Mouse (Mus musculus) ES-E14 (cell line): ENCODE results near the gene Cog7. TPM values are rescaled to one million over a fixed set of nuclear protein-coding genes. Genes with fewer than 3 reads are reported as not detected.

ENCODE experiments used
- DNase-seq: peaks from one replicate; pipeline ENCODE4 v3.0.0-alpha.2; 2013; ENCODE audit warnings: low read depth, low spot score
- H3K27ac ChIP-seq: 2 replicates; pipeline ENCODE4 v1.5.1; 2012; ENCODE audit warnings: low read depth, mild to moderate bottlenecking, low read length, moderate library complexity, mixed read lengths; ENCODE audit not compliant: poor library complexity, insufficient read depth, severe bottlenecking
- H3K36me3 ChIP-seq: 2 replicates; pipeline ENCODE4 v1.6.1; 2012; ENCODE audit warnings: mild to moderate bottlenecking, low read length, moderate library complexity, mixed read lengths; ENCODE audit not compliant: control insufficient read depth, poor library complexity, insufficient read depth, severe bottlenecking
- H3K4me1 ChIP-seq, 2 experiments: fragments of 150-350 bp in 1 of 2; sonication (generic) in 1 of 2; 2 replicates each; pipeline ENCODE4 v1.6.1; 2012; ENCODE audit warnings: low read length in 2 of 2, mild to moderate bottlenecking in 1 of 2, mixed read lengths in 1 of 2; ENCODE audit not compliant: control insufficient read depth in 2 of 2, insufficient read depth in 2 of 2, poor library complexity in 1 of 2
- H3K4me3 ChIP-seq, 2 experiments: fragments of 150-350 bp in 1 of 2; sonication (generic) in 1 of 2; 2 replicates each; pipeline ENCODE4 v1.5.1; 2012; ENCODE audit warnings: low read length in 2 of 2, low read depth in 1 of 2, mild to moderate bottlenecking in 1 of 2, mixed read lengths in 1 of 2; ENCODE audit not compliant: insufficient read depth in 1 of 2, poor library complexity in 1 of 2, severe bottlenecking in 1 of 2
- H3K9ac ChIP-seq: 2 replicates; pipeline ENCODE4 v1.6.1; 2012; ENCODE audit warnings: low read depth, mild to moderate bottlenecking, low read length, mixed read lengths; ENCODE audit not compliant: poor library complexity, insufficient read depth, severe bottlenecking
- H3K9me3 ChIP-seq: fragments of 150-350 bp; sonication (generic); 2 replicates; pipeline ENCODE4 v1.6.1; 2012; ENCODE audit warnings: low read depth, mild to moderate bottlenecking, low read length; ENCODE audit not compliant: control insufficient read depth, insufficient read depth
- CHD2 ChIP-seq: IDR thresholded peaks from 2 replicates; pipeline ENCODE4 v1.6.1; 2014; ENCODE audit warnings: mild to moderate bottlenecking, low read depth, low read length, inconsistent platforms
- HCFC1 ChIP-seq: IDR thresholded peaks from 2 replicates; pipeline ENCODE4 v1.6.1; 2012; ENCODE audit warnings: low read length, inconsistent platforms, borderline replicate concordance; ENCODE audit not compliant: insufficient read depth
- MAFK ChIP-seq: IDR thresholded peaks from 2 replicates; pipeline ENCODE4 v1.6.1; 2014; ENCODE audit warnings: mild to moderate bottlenecking, low read depth, low read length, inconsistent platforms; ENCODE audit not compliant: insufficient read depth
- ZC3H11A ChIP-seq: IDR thresholded peaks from 2 replicates; pipeline ENCODE4 v1.6.1; 2012; ENCODE audit warnings: low read depth, mild to moderate bottlenecking, inconsistent platforms, low read length, borderline replicate concordance
- ZNF384 ChIP-seq: IDR thresholded peaks from 2 replicates; pipeline ENCODE4 v1.6.1; 2012; ENCODE audit warnings: low read depth, low read length, inconsistent platforms
- in situ Hi-C, 2 experiments: fragments of 600-800 bp; cut with MboI; formaldehyde crosslinking; loops; one replicate each; pipeline ENCODE4 v1.15.1; 2025; ENCODE audit warnings: low sequenced_read_pairs in 2 of 2, inconsistent platforms in 1 of 2; ENCODE audit not compliant: unreplicated experiment in 2 of 2
- total RNA-seq: library from RNA; depleted of rRNA; stranded (reverse); fragments of 300-350 nt; gene quantifications from 2 replicates; pipeline ENCODE4 v1.2.3, GENCODE M21; 2012

Gene Cog7
- total RNA-seq, 1 experiment: 19.9 TPM

GRCm38 (mm10) chr7:121963883-121964398, 17.6 kb downstream of the Cog7 start:
- no peak overlapping the region for H3K4me3 ChIP-seq
- no peak overlapping the region for H3K27ac ChIP-seq
- in situ Hi-C loops: loop anchor here in 1 of 2 experiments (25.0 kb wide), 1 partner anchor 227 kb away; the partner anchor contains the start of gene Scnn1g
- H3K9me3 ChIP-seq: no peaks in the 10 kb centered on the region
- H3K9ac ChIP-seq: no peak overlapping the region
- peaks cover 0 to 2% of the 10 kb centered on the region in 2 experiments; a peak in 2 of 4 replicates for H3K4me1 ChIP-seq
- TF ChIP-seq HCFC1 (no peak), ZC3H11A (peak; percentile 95), CHD2 (no peak), MAFK (no peak), ZNF384 (no peak)
- H3K36me3 ChIP-seq: peaks cover 9% of the 10 kb centered on the region; the same call in 1 of the 2 replicates
- peak; percentile 53 for DNase-seq

GRCm38 (mm10) chr7:121962571-121962959, 18.9 kb downstream of the Cog7 start:
- peak; percentile 45 for DNase-seq
- Histone ChIP-seq H3K9me3 (no peaks in the 10 kb centered on the region), H3K27ac (no peak overlapping the region), H3K4me1 (peaks cover 0 to 2% of the 10 kb centered on the region in 2 experiments; a peak in 2 of 4 replicates), H3K9ac (no peak overlapping the region), H3K36me3 (peaks cover 9% of the 10 kb centered on the region; the same call in 1 of the 2 replicates), H3K4me3 (no peak overlapping the region)
- in situ Hi-C loops: loop anchor here in 1 of 2 experiments (25.0 kb wide), 1 partner anchor 225 kb away; the partner anchor contains the start of gene Scnn1g
- TF ChIP-seq MAFK: no peak
- TF ChIP-seq HCFC1: no peak
- TF ChIP-seq CHD2: no peak
- TF ChIP-seq ZNF384: no peak

GRCm38 (mm10) chr7:121961913-121962570, 19.5 kb downstream of the Cog7 start:
- Histone ChIP-seq H3K9ac (no peak overlapping the region), H3K27ac (no peak overlapping the region), H3K4me3 (no peak overlapping the region), H3K4me1 (peaks cover 0 to 2% of the 10 kb centered on the region in 2 experiments; a peak in 2 of 4 replicates), H3K9me3 (no peaks in the 10 kb centered on the region), H3K36me3 (peaks cover 9% of the 10 kb centered on the region; the same call in 1 of the 2 replicates)
- in situ Hi-C loops: loop anchor here in 1 of 2 experiments (25.0 kb wide), 1 partner anchor 225 kb away; the partner anchor contains the start of gene Scnn1g
- no peak for DNase-seq
- no peak for TF ChIP-seq HCFC1
- no peak for TF ChIP-seq CHD2
- no peak for TF ChIP-seq MAFK
- no peak for TF ChIP-seq ZC3H11A
- TF ChIP-seq ZNF384: no peak

GRCm38 (mm10) chr7:121955802-121956201, 25.7 kb downstream of the Cog7 start:
- H3K4me1 ChIP-seq: no peaks in the 10 kb centered on the region; a peak in 1 of 4 replicates
- no peak for TF ChIP-seq CHD2
- TF ChIP-seq HCFC1: no peak
- no peak for TF ChIP-seq ZC3H11A
- no peak for TF ChIP-seq ZNF384
- no peak for TF ChIP-seq MAFK
- peaks cover 4% of the 10 kb centered on the region; the same call in 1 of the 2 replicates for H3K36me3 ChIP-seq
- in situ Hi-C loops: loop anchor here in 1 of 2 experiments (25.0 kb wide), 1 partner anchor 219 kb away; the partner anchor contains the start of gene Scnn1g
- H3K9ac ChIP-seq: no peak overlapping the region
- H3K9me3 ChIP-seq: no peaks in the 10 kb centered on the region
- H3K27ac ChIP-seq: no peak overlapping the region
- no peak overlapping the region for H3K4me3 ChIP-seq
- DNase-seq: no peak
